ENCODE assay signal across 8 mouse cellular contexts in genomic region chr16:32689501-32689900, GRCm38 (mm10). TPM values are rescaled to one million over a fixed set of nuclear protein-coding genes. Genes with fewer than 3 reads are reported as not detected.
DNase-seq lines count a peak whose midpoint lies in the region; ATAC-seq lines count a peak whose summit lies in the region.
"Had no signal": no experiment of that assay in that cellular context is flagged by ENCODE, and none has a peak within 500 bp of the region (broad histone marks: within the 10 kb centered on the region; RNA-seq: fewer than 3 reads in every experiment).

No protein-coding gene starts in this region.

- ATAC-seq in kidney, embryonic 16.5 days (ENCODE audit: low FRiP score, low TSS enrichment): 0 out of 2 replicates have a peak, but pooled peaks have one; percentile 6
- ATAC-seq in liver, embryonic 15.5 days (ENCODE audit: insufficient read depth): no peak

- peak; percentile 83 for DNase-seq in B cell, adult 2 months
- peak; percentile 57 to 65 for DNase-seq in CD8-positive naive resting alpha-beta T cell, adult 2 months (ENCODE audit: low read depth in 2 of 2, low spot score in 2 of 2)
- peak; percentile 72 for DNase-seq in c-Kit-positive CD71-positive TER-119-negative erythroid progenitor cells, embryonic 14.5 days (ENCODE audit: low read depth)
- DNase-seq in forelimb bud, embryonic 11.5 days (ENCODE audit: low read depth, low spot score): peak; percentile 76
- peak; percentile 81 for DNase-seq in retina, postnatal 1 day

- H3K36me3 ChIP-seq in kidney, embryonic 16.5 days (ENCODE audit: insufficient read depth, low read length): no peaks in the 10 kb centered on the region
- no peaks in the 10 kb centered on the region for H3K36me3 ChIP-seq in liver, embryonic 15.5 days (replicated peaks)
- H3K36me3 ChIP-seq: heart, embryonic 13.5 days had no signal

- no peak overlapping the region for H3K9ac ChIP-seq in kidney, embryonic 16.5 days (replicated peaks; ENCODE audit: low read length)
- no peak overlapping the region for H3K9ac ChIP-seq in liver, embryonic 15.5 days
- H3K9ac ChIP-seq: heart, embryonic 13.5 days had no signal

- H3K4me1 ChIP-seq in kidney, embryonic 16.5 days (ENCODE audit: insufficient read depth, low read length): no peaks in the 10 kb centered on the region
- H3K4me1 ChIP-seq in liver, embryonic 15.5 days (replicated peaks): peaks cover 18% of the 10 kb centered on the region
- H3K4me1 ChIP-seq: heart, embryonic 13.5 days had no signal

- H3K9me3 ChIP-seq in kidney, embryonic 16.5 days (ENCODE audit: low read length): no peaks in the 10 kb centered on the region
- H3K9me3 ChIP-seq in liver, embryonic 15.5 days (replicated peaks): no peaks in the 10 kb centered on the region
- H3K9me3 ChIP-seq: heart, embryonic 13.5 days had no signal

- H3K4me2 ChIP-seq in kidney, embryonic 16.5 days (replicated peaks; ENCODE audit: low read depth, low read length): no peak overlapping the region
- H3K4me2 ChIP-seq in liver, embryonic 15.5 days: peak overlapping the region; percentile 1; the same call in 1 of the 2 replicates
- H3K4me2 ChIP-seq: heart, embryonic 13.5 days had no signal

- no peaks in the 10 kb centered on the region for H3K27me3 ChIP-seq in kidney, embryonic 16.5 days (ENCODE audit: insufficient read depth, low read length)
- no peaks in the 10 kb centered on the region for H3K27me3 ChIP-seq in liver, embryonic 15.5 days
- H3K27me3 ChIP-seq: heart, embryonic 13.5 days had no signal

- WGBS in kidney, embryonic 16.5 days: 8% methylated on average over 9 of the region's 9 CpGs
- WGBS in liver, embryonic 15.5 days (ENCODE audit: insufficient replicate concordance): 2% methylated on average over 9 of the region's 9 CpGs

- no peak overlapping the region for H3K27ac ChIP-seq in kidney, embryonic 16.5 days (ENCODE audit: low read length)
- H3K27ac ChIP-seq in liver, embryonic 15.5 days (replicated peaks): peak overlapping the region; percentile 61
- H3K27ac ChIP-seq: heart, embryonic 13.5 days had no signal

- no peak overlapping the region for H3K4me3 ChIP-seq in kidney, embryonic 16.5 days (ENCODE audit: low read length)
- H3K4me3 ChIP-seq in liver, embryonic 15.5 days (replicated peaks): no peak overlapping the region
- H3K4me3 ChIP-seq: heart, embryonic 13.5 days had no signal

RNA-seq across cellular contexts. Expression of gene Tnk2, which starts 45.8 kb away (rescaled TPM):
- 10.9 and 11.3 TPM in 2 replicates for polyA plus RNA-seq in kidney, embryonic 16.5 days (2015; fragmentation: Nextera tagmentation; extraction: Ambion mirVana)
- polyA plus RNA-seq in liver, embryonic 15.5 days (2015; fragmentation: Nextera tagmentation; extraction: Ambion mirVana): 4.5 and 4.7 TPM in 2 replicates

RNA-seq across cellular contexts. Expression of gene Muc4, which starts 46.2 kb away (rescaled TPM):
- polyA plus RNA-seq in kidney, embryonic 16.5 days (2015; fragmentation: Nextera tagmentation; extraction: Ambion mirVana): 0.27 and 0.44 TPM in 2 replicates
- polyA plus RNA-seq in liver, embryonic 15.5 days (2015; fragmentation: Nextera tagmentation; extraction: Ambion mirVana): 0.67 and 0.77 TPM in 2 replicates
